Mouse (Mus musculus): Measurements from ENCODE around the gene Dctpp1.

DNA sequence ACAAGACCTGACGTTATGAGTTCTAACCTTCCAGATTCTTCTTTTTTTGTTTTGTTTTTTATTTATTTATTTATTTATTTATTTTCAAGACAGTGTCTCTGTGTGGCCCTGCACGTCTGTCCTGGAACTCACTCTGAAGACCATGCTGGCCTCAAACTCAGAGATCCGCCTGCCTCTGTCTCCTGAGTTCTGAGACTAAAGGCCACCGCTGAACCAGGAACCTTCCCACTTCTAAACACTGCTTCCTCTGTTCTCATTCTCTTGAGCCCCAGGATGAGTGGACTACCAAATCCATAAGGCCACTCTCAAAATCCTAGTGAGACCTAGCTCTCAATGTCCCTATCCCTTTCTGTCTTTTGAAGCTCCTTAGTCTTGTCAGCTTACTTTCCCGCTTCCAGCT lies 50.7 kb downstream of the Dctpp1 start:
- TF ChIP-seq CTCF (conservative IDR thresholded peaks at IDR 0.05; ENCODE audit: insufficient read depth, insufficient read length, low read depth, low read length) (no peak), POLR2A (IDR thresholded peaks at IDR 0.05; ENCODE audit: low read depth, low read length) (no peak)

All from kidney, adult 2 months (tissue).